Mouse (Mus musculus): ENCODE data around the gene Yju2. TPM values are rescaled to one million over a fixed set of nuclear protein-coding genes. Genes with fewer than 3 reads are reported as not detected.

The Yju2 gene
- total and polyA plus RNA-seq, 2 experiments from 2014 or later, result 6.8 to 16.7 TPM

- Histone ChIP-seq H3K27me3 (ENCODE audit: insufficient read depth, low read length) (no peaks in the 10 kb centered on the region), H3K9me3 (ENCODE audit: low read length) (no peaks in the 10 kb centered on the region), H3K36me3 (ENCODE audit: insufficient read depth, low read length) (peaks cover 3% of the 10 kb centered on the region; the same call in 1 of the 2 replicates), H3K4me1 (ENCODE audit: insufficient read depth, low read length) (peaks cover 11% of the 10 kb centered on the region), H3K4me3 (ENCODE audit: low read length) (peak within 1 kb of the TSS; percentile 66), H3K27ac (peak within 1 kb of the TSS; percentile 74; the same call in 1 of the 2 replicates), H3K4me2 (ENCODE audit: low read depth, low read length) (peak within 1 kb of the TSS; percentile 76), H3K9ac (replicated peaks; ENCODE audit: low read length) (peak within 1 kb of the TSS; percentile 71)
- ATAC-seq (peak; percentile 85), DNase-seq (ENCODE audit: low spot score) (peak; percentile 90)
- peak; percentile 26; the same call in 1 of the 2 replicates for TF ChIP-seq CTCF (IDR thresholded peaks at IDR 0.05; ENCODE audit: low read depth)
- 9% methylated on average over 33 of the region's 35 CpGs for WGBS
These were observed 27.4 kb downstream of the Yju2 start, which contains the start of gene Fsd1 for GRCm38 (mm10) chr17:55986030-55986961. Gene Fsd1, plus strand, starts transcription at chr17:55986509.

- 90% methylated on average over 8 of the region's 8 CpGs for WGBS
- Histone ChIP-seq H3K4me3 (ENCODE audit: low read length) (no peak overlapping the region), H3K9me3 (ENCODE audit: low read length) (no peaks in the 10 kb centered on the region), H3K4me2 (ENCODE audit: low read depth, low read length) (no peak overlapping the region), H3K9ac (replicated peaks; ENCODE audit: low read length) (no peak overlapping the region), H3K36me3 (ENCODE audit: insufficient read depth, low read length) (peaks cover 4% of the 10 kb centered on the region; the same call in 1 of the 2 replicates), H3K27me3 (ENCODE audit: insufficient read depth, low read length) (no peaks in the 10 kb centered on the region), H3K4me1 (ENCODE audit: insufficient read depth, low read length) (peaks cover 11% of the 10 kb centered on the region), H3K27ac (no peak overlapping the region)
- no peak for TF ChIP-seq CTCF (IDR thresholded peaks at IDR 0.05; ENCODE audit: low read depth)
- ATAC-seq (no peak), DNase-seq (ENCODE audit: low spot score) (no peak)
These were observed 31.5 kb downstream of the Yju2 start for GRCm38 (mm10) chr17:55990278-55990898.

GRCm38 (mm10) chr17:55996007-55996406, 37.1 kb downstream of the Yju2 start:
- peaks cover 6% of the 10 kb centered on the region for H3K36me3 ChIP-seq (ENCODE audit: insufficient read depth, low read length)
- no peak for ATAC-seq

GRCm38 (mm10) chr17:55999794-56000499, 41.0 kb downstream of the Yju2 start:
- Histone ChIP-seq H3K9ac (replicated peaks; ENCODE audit: low read length) (no peak overlapping the region), H3K9me3 (ENCODE audit: low read length) (no peaks in the 10 kb centered on the region), H3K4me1 (ENCODE audit: insufficient read depth, low read length) (no peaks in the 10 kb centered on the region), H3K4me3 (ENCODE audit: low read length) (no peak overlapping the region), H3K27ac (no peak overlapping the region), H3K27me3 (ENCODE audit: insufficient read depth, low read length) (0 out of 2 replicates have a peak, but pooled peaks cover 5% of the 10 kb centered on the region), H3K4me2 (ENCODE audit: low read depth, low read length) (peak overlapping the region; percentile 19; the same call in 1 of the 2 replicates), H3K36me3 (ENCODE audit: insufficient read depth, low read length) (peaks cover 3% of the 10 kb centered on the region; the same call in 1 of the 2 replicates)
- whole genome bisulfite sequencing, result 12% methylated on average over 30 of the region's 30 CpGs
- peak; percentile 25; the same call in 1 of the 2 replicates for ATAC-seq
- no peak; the same call in 1 of the 2 replicates for TF ChIP-seq CTCF (IDR thresholded peaks at IDR 0.05; ENCODE audit: low read depth)
- no peak for DNase-seq (ENCODE audit: low spot score)

More at GRCm38 (mm10) chr17:55996007-55996406, 37.1 kb downstream of the Yju2 start:
- DNase-seq (ENCODE audit: low spot score), result no peak
- no peak for TF ChIP-seq CTCF (IDR thresholded peaks at IDR 0.05; ENCODE audit: low read depth)
- no peak overlapping the region for H3K9ac ChIP-seq (replicated peaks; ENCODE audit: low read length)
- H3K27me3 ChIP-seq (ENCODE audit: insufficient read depth, low read length), result 0 out of 2 replicates have a peak, but pooled peaks cover 5% of the 10 kb centered on the region
- no peaks in the 10 kb centered on the region for H3K9me3 ChIP-seq (ENCODE audit: low read length)
- H3K4me1 ChIP-seq (ENCODE audit: insufficient read depth, low read length), result no peaks in the 10 kb centered on the region
- WGBS, result 79% methylated on average over 15 of the region's 15 CpGs
- no peak overlapping the region for H3K4me3 ChIP-seq (ENCODE audit: low read length)
- H3K27ac ChIP-seq, result no peak overlapping the region
- no peak overlapping the region for H3K4me2 ChIP-seq (ENCODE audit: low read depth, low read length)

GRCm38 (mm10) chr17:56003000-56003399, 44.1 kb downstream of the Yju2 start:
- Histone ChIP-seq H3K27ac (no peak overlapping the region), H3K4me2 (ENCODE audit: low read depth, low read length) (no peak overlapping the region), H3K9me3 (ENCODE audit: low read length) (no peaks in the 10 kb centered on the region), H3K9ac (replicated peaks; ENCODE audit: low read length) (no peak overlapping the region), H3K27me3 (ENCODE audit: insufficient read depth, low read length) (0 out of 2 replicates have a peak, but pooled peaks cover 5% of the 10 kb centered on the region), H3K4me1 (ENCODE audit: insufficient read depth, low read length) (no peaks in the 10 kb centered on the region), H3K36me3 (ENCODE audit: insufficient read depth, low read length) (no peaks in the 10 kb centered on the region), H3K4me3 (ENCODE audit: low read length) (no peak overlapping the region)
- WGBS, result 76% methylated on average over 3 of the region's 3 CpGs
- no peak for ATAC-seq
- DNase-seq (ENCODE audit: low spot score), result no peak
- no peak for TF ChIP-seq CTCF (IDR thresholded peaks at IDR 0.05; ENCODE audit: low read depth)
